Mouse (Mus musculus): Measurements from ENCODE around the gene Cacna1i.

DNA sequence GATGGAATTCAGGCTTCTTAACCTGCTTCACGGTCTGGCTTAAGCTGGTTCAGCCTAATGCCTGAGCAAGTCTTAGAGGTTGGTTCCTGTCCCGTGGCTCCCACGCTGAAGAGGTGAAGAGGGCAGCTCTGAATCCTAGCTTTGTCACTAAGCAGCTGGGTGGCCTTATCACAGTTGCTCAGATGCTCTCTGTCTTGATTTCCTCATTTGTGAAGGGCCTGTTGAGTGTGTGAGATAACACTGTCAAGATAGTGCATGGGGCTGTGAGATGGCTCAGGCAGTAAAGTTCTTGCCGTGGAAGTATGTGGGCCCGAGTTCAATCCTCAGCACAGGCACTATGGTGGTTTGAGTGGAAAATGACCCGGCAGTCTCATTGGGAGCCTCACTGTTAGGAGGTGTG is 153.2 kb downstream of the Cacna1i start:
- no peak for TF ChIP-seq CTCF (IDR thresholded peaks at IDR 0.05; ENCODE audit: control insufficient read depth, insufficient read depth, low read length)
- no peak for TF ChIP-seq POLR2A (IDR thresholded peaks at IDR 0.05; ENCODE audit: borderline replicate concordance, control insufficient read depth, low read depth, low read length)

Data from bone marrow, adult 2 months (tissue).